16 mouse cellular contexts compared by ENCODE assay signal in the genomic region with DNA sequence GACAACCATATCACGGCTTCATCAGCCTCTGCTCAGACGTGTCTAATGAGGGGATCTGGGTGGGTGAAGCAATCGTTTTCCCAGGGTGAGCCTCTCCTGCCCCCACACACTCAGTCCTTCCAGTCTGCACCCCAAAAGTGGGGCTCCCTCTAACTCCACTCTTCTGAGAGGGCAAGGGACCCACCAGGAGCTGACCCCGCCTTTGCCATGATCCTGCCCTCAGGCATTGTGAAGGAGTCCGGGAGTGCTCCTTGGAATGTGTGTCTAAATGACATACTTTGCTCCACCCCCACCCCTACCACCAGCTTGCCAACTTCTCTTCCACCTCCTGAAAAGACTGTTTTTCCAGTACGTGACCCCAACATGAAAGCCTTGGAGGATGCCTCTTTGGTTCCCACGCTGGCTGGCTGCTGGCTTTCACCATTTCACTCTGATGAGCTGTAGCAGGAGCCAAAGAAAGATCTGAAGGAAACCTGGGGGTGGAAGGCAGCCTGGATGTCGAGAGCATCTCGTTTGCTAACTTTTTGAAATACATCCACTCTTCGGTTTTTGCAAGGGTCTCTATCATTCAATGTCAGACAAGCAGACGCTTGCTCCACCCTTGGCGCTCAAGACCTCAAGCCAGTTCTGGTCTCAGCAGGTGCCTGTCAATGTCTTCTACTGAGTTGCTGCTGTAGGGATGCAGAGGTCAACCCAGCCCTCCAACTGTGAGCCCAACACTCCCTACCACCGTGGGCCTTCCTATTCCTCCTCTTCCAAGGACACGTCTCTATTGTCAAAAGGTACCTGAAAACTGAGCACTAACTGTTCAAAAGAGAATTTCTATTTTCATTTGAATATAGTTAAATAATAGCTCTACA.
DNase-seq lines count a peak whose midpoint lies in the region; ATAC-seq and TF ChIP-seq lines count a peak whose summit lies in the region.
"Had no signal": no experiment of that assay in that cellular context is flagged by ENCODE, and none has a peak within 500 bp of the region (broad histone marks: within the 10 kb centered on the region; RNA-seq: fewer than 3 reads in every experiment).

No protein-coding gene starts in this region.

- no peak for TF ChIP-seq CTCF in lung, postnatal 0 days (IDR thresholded peaks at IDR 0.05)

- DNase-seq in forebrain, embryonic 11.5 days (ENCODE audit: low spot score) = no peak
- no peak for DNase-seq in lung, postnatal 0 days (ENCODE audit: low spot score)
- no peak for DNase-seq in lung, postnatal 36 days
- peak; percentile 32 for DNase-seq in right cerebral cortex, postnatal 14 days
- DNase-seq in thymus, postnatal 14 days = no peak
- no peak for DNase-seq in thymus, postnatal 4 days
- DNase-seq: B cell, adult 2 months; cerebellum, adult 11-12 months; midbrain, embryonic 14.5 days; spleen, adult 18-20 months had no signal

- no peak for TF ChIP-seq EP300 in lung, postnatal 0 days (IDR thresholded peaks at IDR 0.05)

- no peaks in the 10 kb centered on the region for H3K27me3 ChIP-seq in forebrain, embryonic 16.5 days (replicated peaks; ENCODE audit: control insufficient read depth, insufficient read depth, low read length)
- H3K27me3 ChIP-seq in forebrain, embryonic 11.5 days (ENCODE audit: control insufficient read depth, insufficient read depth, low read length) = no peaks in the 10 kb centered on the region
- no peaks in the 10 kb centered on the region for H3K27me3 ChIP-seq in lung, postnatal 0 days (replicated peaks; ENCODE audit: insufficient read depth, low read length)
- no peaks in the 10 kb centered on the region for H3K27me3 ChIP-seq in embryonic facial prominence, embryonic 13.5 days
- H3K27me3 ChIP-seq: liver, embryonic 15.5 days had no signal

- WGBS in forebrain, embryonic 16.5 days = 44% methylated on average over 14 of the region's 14 CpGs
- 61% methylated on average over 14 of the region's 14 CpGs for WGBS in forebrain, embryonic 11.5 days
- 47% methylated on average over 14 of the region's 14 CpGs for WGBS in lung, postnatal 0 days
- 45% methylated on average over 14 of the region's 14 CpGs for WGBS in embryonic facial prominence, embryonic 13.5 days

- no peak overlapping the region for H3K4me3 ChIP-seq in forebrain, embryonic 16.5 days (replicated peaks; ENCODE audit: low read length)
- H3K4me3 ChIP-seq in forebrain, embryonic 11.5 days (ENCODE audit: low read depth, low read length) = no peak overlapping the region
- H3K4me3 ChIP-seq in lung, postnatal 0 days (ENCODE audit: low read depth, low read length) = no peak overlapping the region
- H3K4me3 ChIP-seq in embryonic facial prominence, embryonic 13.5 days = no peak overlapping the region
- H3K4me3 ChIP-seq: layer of hippocampus, adult 2 months; liver, embryonic 15.5 days had no signal

- H3K9ac ChIP-seq in forebrain, embryonic 16.5 days (replicated peaks; ENCODE audit: low read depth, low read length) = no peak overlapping the region
- no peak overlapping the region for H3K9ac ChIP-seq in forebrain, embryonic 11.5 days (ENCODE audit: low read length)
- H3K9ac ChIP-seq in lung, postnatal 0 days (replicated peaks; ENCODE audit: low read depth) = no peak overlapping the region
- H3K9ac ChIP-seq in embryonic facial prominence, embryonic 13.5 days = no peak overlapping the region
- H3K9ac ChIP-seq: liver, embryonic 15.5 days had no signal

- H3K36me3 ChIP-seq in forebrain, embryonic 16.5 days (ENCODE audit: control insufficient read depth, insufficient read depth) = no peaks in the 10 kb centered on the region
- H3K36me3 ChIP-seq in forebrain, embryonic 11.5 days (ENCODE audit: control insufficient read depth, insufficient read depth, low read length) = no peaks in the 10 kb centered on the region
- H3K36me3 ChIP-seq in lung, postnatal 0 days (ENCODE audit: insufficient read depth, low read length) = no peaks in the 10 kb centered on the region
- no peaks in the 10 kb centered on the region for H3K36me3 ChIP-seq in embryonic facial prominence, embryonic 13.5 days
- H3K36me3 ChIP-seq: liver, embryonic 15.5 days had no signal

- H3K4me2 ChIP-seq in forebrain, embryonic 16.5 days (ENCODE audit: low read length) = no peak overlapping the region
- no peak overlapping the region for H3K4me2 ChIP-seq in forebrain, embryonic 11.5 days (ENCODE audit: low read depth, low read length, severe bottlenecking)
- H3K4me2 ChIP-seq in lung, postnatal 0 days (replicated peaks; ENCODE audit: low read depth, low read length) = no peak overlapping the region
- no peak overlapping the region for H3K4me2 ChIP-seq in embryonic facial prominence, embryonic 13.5 days
- H3K4me2 ChIP-seq: liver, embryonic 15.5 days had no signal

- no peaks in the 10 kb centered on the region for H3K9me3 ChIP-seq in forebrain, embryonic 16.5 days (ENCODE audit: control insufficient read depth, low read length)
- no peaks in the 10 kb centered on the region for H3K9me3 ChIP-seq in forebrain, embryonic 11.5 days (ENCODE audit: control insufficient read depth, low read length)
- H3K9me3 ChIP-seq in lung, postnatal 0 days (ENCODE audit: low read length) = no peaks in the 10 kb centered on the region
- H3K9me3 ChIP-seq in embryonic facial prominence, embryonic 13.5 days = no peaks in the 10 kb centered on the region
- H3K9me3 ChIP-seq: liver, embryonic 15.5 days had no signal

- peaks cover 6% of the 10 kb centered on the region; the same call in 1 of the 2 replicates for H3K4me1 ChIP-seq in forebrain, embryonic 16.5 days (replicated peaks; ENCODE audit: control insufficient read depth, insufficient read depth, low read length)
- H3K4me1 ChIP-seq in forebrain, embryonic 11.5 days (replicated peaks; ENCODE audit: control insufficient read depth, insufficient read depth, low read length) = no peaks in the 10 kb centered on the region
- no peaks in the 10 kb centered on the region for H3K4me1 ChIP-seq in lung, postnatal 0 days (ENCODE audit: insufficient read depth, low read depth, low read length)
- peaks cover 8% of the 10 kb centered on the region for H3K4me1 ChIP-seq in embryonic facial prominence, embryonic 13.5 days
- H3K4me1 ChIP-seq: liver, embryonic 15.5 days had no signal

- no peak overlapping the region for H3K27ac ChIP-seq in forebrain, embryonic 16.5 days (ENCODE audit: low read length)
- no peak overlapping the region for H3K27ac ChIP-seq in forebrain, embryonic 11.5 days (ENCODE audit: low read depth, low read length)
- H3K27ac ChIP-seq in lung, postnatal 0 days (ENCODE audit: low read length) = no peak overlapping the region
- peak overlapping the region; percentile 8; the same call in 1 of the 2 replicates for H3K27ac ChIP-seq in embryonic facial prominence, embryonic 13.5 days
- H3K27ac ChIP-seq: layer of hippocampus, adult 2 months; liver, embryonic 15.5 days; macrophage had no signal

- ATAC-seq in forebrain, embryonic 16.5 days = 0 out of 2 replicates have a peak, but pooled peaks have one; percentile 49
- no peak for ATAC-seq in forebrain, embryonic 11.5 days (replicated peaks; ENCODE audit: low FRiP score)
- peak; percentile 30; the same call in 1 of the 2 replicates for ATAC-seq in lung, postnatal 0 days
- ATAC-seq in embryonic facial prominence, embryonic 13.5 days (ENCODE audit: insufficient number of reproducible peaks, insufficient read depth, low FRiP score, low TSS enrichment, low read depth) = no peak
- ATAC-seq: inflammation-experienced regulatory T-cells, adult 6 months had no signal

Comparison
In these comparisons a context has a peak if more than half of its experiments do, and no peak if none do; other contexts are left out.
1. ATAC-seq: peak in forebrain, embryonic 16.5 days (single experiment) and lung, postnatal 0 days (single experiment); none in forebrain, embryonic 11.5 days (single experiment) and embryonic facial prominence, embryonic 13.5 days (single experiment).